Mouse (Mus musculus) lung, adult 2 months (tissue): ENCODE results near the gene Nbea.

Experiments used
- CTCF ChIP-seq: fragments of 200-500 bp; IDR thresholded peaks from 2 replicates; pipeline ENCODE4 v1.5.1; 2011; ENCODE audit warnings: mild to moderate bottlenecking, low read length, control low read depth; ENCODE audit not compliant: insufficient read depth
- POLR2A ChIP-seq: fragments of 200-500 bp; IDR thresholded peaks from 2 replicates; pipeline ENCODE4 v1.6.1; 2011; ENCODE audit warnings: low read depth, mild to moderate bottlenecking, control low read depth, low read length, borderline replicate concordance; ENCODE audit errors: extremely low read depth

DNA sequence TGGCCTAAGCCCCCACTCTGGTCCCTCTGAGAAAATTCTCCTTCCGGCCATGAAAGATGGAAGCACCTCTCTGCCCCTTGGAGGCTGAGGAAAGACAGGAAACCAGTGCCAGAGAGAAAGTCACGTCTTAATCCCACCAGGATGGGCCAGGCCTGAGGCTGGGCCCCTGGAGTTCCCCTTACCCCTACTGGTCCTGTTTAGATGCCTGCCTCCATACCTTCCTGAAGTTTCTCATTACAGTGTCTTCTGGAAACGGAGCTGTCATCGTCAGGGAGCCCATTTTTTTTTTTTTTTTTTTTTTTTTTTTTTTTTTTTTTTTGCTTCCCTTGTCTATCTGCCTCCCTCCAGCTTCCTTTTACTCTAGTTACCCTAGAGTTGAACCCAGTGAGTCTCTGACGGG lies 571.5 kb downstream of the Nbea start:
- TF ChIP-seq CTCF = no peak
- no peak for TF ChIP-seq POLR2A
